Mouse (Mus musculus) kidney, postnatal 25 days (tissue): ENCODE measurements around the gene Id2.

Experiments
- DNase-seq, 2 experiments: peaks; one replicate each; pipeline ENCODE4 v3.0.0; 2021; ENCODE audit warnings: mixed read lengths in 2 of 2

Id2 gene

GRCm38 (mm10) chr12:25104541-25104940, 7.6 kb upstream of the Id2 start:
- DNase-seq, result no peak

- DNase-seq, result peak in 1 of 2 experiments; percentile 32
Measured at GRCm38 (mm10) chr12:25103911-25104310, 7.0 kb upstream of the Id2 start.

- DNase-seq, result peak; percentile 62 to 67
Measured at GRCm38 (mm10) chr12:25101389-25101788, 4.4 kb upstream of the Id2 start.

GRCm38 (mm10) chr12:25100411-25101217, 3.7 kb upstream of the Id2 start:
- peak; percentile 61 to 82 for DNase-seq

- DNase-seq, result peak; percentile 62 to 69
Measured at GRCm38 (mm10) chr12:25099563-25100408, 2.8 kb upstream of the Id2 start.

GRCm38 (mm10) chr12:25099313-25099562, 2.3 kb upstream of the Id2 start:
- peak; percentile 72 to 86 for DNase-seq

GRCm38 (mm10) chr12:25098561-25099312, 1.8 kb upstream of the Id2 start:
- peak; percentile 94 to 98 for DNase-seq

GRCm38 (mm10) chr12:25098161-25098550, 1.2 kb upstream of the Id2 start:
- no peak for DNase-seq

GRCm38 (mm10) chr12:25097210-25098160, 545 bp upstream of the Id2 start:
- DNase-seq, result peak; percentile 88 to 95

GRCm38 (mm10) chr12:25096640-25097051, 294 bp downstream of the Id2 start:
- peak; percentile 47 to 68 for DNase-seq

- peak; percentile 99 to 100 for DNase-seq
Measured at GRCm38 (mm10) chr12:25095974-25096639, 833 bp downstream of the Id2 start.

- peak in 1 of 2 experiments; percentile 62 for DNase-seq
Measured at GRCm38 (mm10) chr12:25095538-25095937, 1.4 kb downstream of the Id2 start.

- DNase-seq, result peak; percentile 46 to 47
Measured at GRCm38 (mm10) chr12:25094621-25095521, 2.1 kb downstream of the Id2 start.

- DNase-seq, result peak; percentile 66 to 87
Measured at GRCm38 (mm10) chr12:25093241-25093774, 3.6 kb downstream of the Id2 start.

- DNase-seq, result peak; percentile 84 to 93
Measured at GRCm38 (mm10) chr12:25092751-25093211, 4.2 kb downstream of the Id2 start.

- peak; percentile 89 for DNase-seq
Measured at GRCm38 (mm10) chr12:25092027-25092704, 4.8 kb downstream of the Id2 start.

GRCm38 (mm10) chr12:25089433-25089832, 7.5 kb downstream of the Id2 start:
- peak in 1 of 2 experiments; percentile 31 for DNase-seq

- DNase-seq, result peak; percentile 36 to 48
Measured at GRCm38 (mm10) chr12:25086966-25087365, 10.0 kb downstream of the Id2 start.
